Mouse (Mus musculus) hindbrain, embryonic 15.5 days (tissue): ENCODE data around the gene Atg7. TPM values are rescaled to one million over a fixed set of nuclear protein-coding genes. Genes with fewer than 3 reads are reported as not detected.

Source experiments
- ATAC-seq: fragments of 200-750 bp; cut with Nextera tagmentation; 2 replicates; pipeline ENCODE4 v1.8.0; 2017; ENCODE audit warnings: low read depth, moderate number of reproducible peaks, moderate TSS enrichment; ENCODE audit not compliant: low FRiP score
- H3K27ac ChIP-seq: fragments of 300-500 bp; sonication (generic); replicated peaks from 2 replicates; pipeline ENCODE4 v1.5.1; 2015; ENCODE audit warnings: mild to moderate bottlenecking, inconsistent platforms
- H3K27me3 ChIP-seq: fragments of 300-500 bp; sonication (generic); 2 replicates; pipeline ENCODE4 v1.6.1; 2015; ENCODE audit warnings: control low read depth, inconsistent platforms
- H3K36me3 ChIP-seq: fragments of 300-500 bp; sonication (generic); 2 replicates; pipeline ENCODE4 v1.6.1; 2015; ENCODE audit warnings: control low read depth, inconsistent platforms
- H3K4me1 ChIP-seq: fragments of 300-500 bp; sonication (generic); replicated peaks from 2 replicates; pipeline ENCODE4 v1.6.1; 2015; ENCODE audit warnings: control low read depth, inconsistent platforms
- H3K4me2 ChIP-seq: fragments of 300-500 bp; sonication (generic); 2 replicates; pipeline ENCODE4 v1.6.1; 2015; ENCODE audit warnings: moderate library complexity, mild to moderate bottlenecking, inconsistent platforms
- H3K4me3 ChIP-seq: fragments of 300-500 bp; sonication (generic); 2 replicates; pipeline ENCODE4 v1.5.1; 2015; ENCODE audit warnings: mild to moderate bottlenecking, inconsistent platforms
- H3K9ac ChIP-seq: fragments of 300-500 bp; sonication (generic); 2 replicates; pipeline ENCODE4 v1.6.1; 2015; ENCODE audit warnings: inconsistent platforms
- H3K9me3 ChIP-seq: fragments of 300-500 bp; sonication (generic); 2 replicates; pipeline ENCODE4 v1.6.1; 2016; ENCODE audit warnings: control low read depth, inconsistent platforms
- WGBS: fragments of 180-500 bp; shearing (Covaris S2); methylation state at CpG from one replicate; pipeline ENCODE4 v1.1.7; 2015; 5-methylcytosine and 5-hydroxymethylcytosine counted together
- polyA plus RNA-seq: library from polyadenylated mRNA; unstranded; fragments of >200 nt; fragmentation: Nextera tagmentation; extraction: Ambion mirVana; gene quantifications from 2 replicates; pipeline ENCODE4 v1.2.1, GENCODE M21; 2015

The Atg7 gene
- polyA plus RNA-seq, 1 experiment from 2014 or later, result 19.9 TPM

- Histone ChIP-seq H3K4me2 (no peak overlapping the region), H3K9me3 (no peaks in the 10 kb centered on the region), H3K4me1 (no peaks in the 10 kb centered on the region), H3K27me3 (no peaks in the 10 kb centered on the region), H3K36me3 (no peaks in the 10 kb centered on the region), H3K9ac (no peak overlapping the region), H3K27ac (no peak overlapping the region), H3K4me3 (no peak overlapping the region)
- 75% methylated on average over 4 of the region's 4 CpGs for WGBS
- no peak for ATAC-seq
Observed at GRCm38 (mm10) chr6:114659278-114659991, 16.5 kb downstream of the Atg7 start.

- no peak overlapping the region for H3K27ac ChIP-seq
- WGBS, result 72% methylated on average over 5 of the region's 5 CpGs
Observed at GRCm38 (mm10) chr6:114659992-114660800, 17.3 kb downstream of the Atg7 start.

GRCm38 (mm10) chr6:114663707-114664106 is 20.8 kb downstream of the Atg7 start:
- Histone ChIP-seq H3K4me2 (no peak overlapping the region), H3K27ac (no peak overlapping the region), H3K9me3 (no peaks in the 10 kb centered on the region), H3K9ac (no peak overlapping the region), H3K27me3 (no peaks in the 10 kb centered on the region), H3K4me1 (no peaks in the 10 kb centered on the region), H3K36me3 (no peaks in the 10 kb centered on the region), H3K4me3 (no peak overlapping the region)
- ATAC-seq, result no peak
- 84% methylated on average over 2 of the region's 2 CpGs for WGBS

More at GRCm38 (mm10) chr6:114659992-114660800, 17.3 kb downstream of the Atg7 start:
- Histone ChIP-seq H3K4me1 (no peaks in the 10 kb centered on the region), H3K4me3 (no peak overlapping the region), H3K27me3 (no peaks in the 10 kb centered on the region), H3K9ac (no peak overlapping the region), H3K9me3 (no peaks in the 10 kb centered on the region), H3K4me2 (no peak overlapping the region), H3K36me3 (no peaks in the 10 kb centered on the region)
- ATAC-seq, result no peak

DNA sequence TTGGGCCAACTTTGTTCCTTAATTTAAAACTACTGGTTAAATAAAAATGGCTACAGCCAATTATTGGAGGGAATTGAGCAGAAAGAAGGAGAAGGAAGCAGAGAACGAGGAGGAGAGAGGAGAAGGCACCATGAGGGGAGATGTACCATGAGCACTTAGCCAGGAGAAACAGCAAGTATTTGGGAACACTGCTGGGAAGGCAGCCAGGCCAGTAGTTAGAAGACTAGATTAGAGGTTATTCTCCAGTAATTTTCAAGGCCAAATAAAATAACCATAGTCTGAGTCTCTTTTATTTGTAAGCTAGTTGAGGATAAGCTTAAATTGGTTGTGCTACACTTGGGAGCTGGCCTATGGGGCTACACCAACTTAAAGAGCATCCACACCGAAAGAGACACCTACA is 21.8 kb downstream of the Atg7 start:
- Histone ChIP-seq H3K4me3 (no peak overlapping the region), H3K9me3 (no peaks in the 10 kb centered on the region), H3K4me2 (no peak overlapping the region), H3K27me3 (no peaks in the 10 kb centered on the region), H3K36me3 (no peaks in the 10 kb centered on the region), H3K4me1 (no peaks in the 10 kb centered on the region), H3K27ac (no peak overlapping the region), H3K9ac (no peak overlapping the region)
- 80% methylated on average over 2 of the region's 2 CpGs for WGBS
- no peak for ATAC-seq

- Histone ChIP-seq H3K27ac (no peak overlapping the region), H3K4me2 (no peak overlapping the region), H3K9me3 (no peaks in the 10 kb centered on the region), H3K4me3 (no peak overlapping the region), H3K4me1 (no peaks in the 10 kb centered on the region), H3K9ac (no peak overlapping the region), H3K27me3 (no peaks in the 10 kb centered on the region), H3K36me3 (no peaks in the 10 kb centered on the region)
- no peak for ATAC-seq
- 95% methylated on average over 6 of the region's 6 CpGs for WGBS
Observed at GRCm38 (mm10) chr6:114667518-114667917, 24.6 kb downstream of the Atg7 start.

- no peak overlapping the region for H3K9ac ChIP-seq
- H3K27me3 ChIP-seq, result no peaks in the 10 kb centered on the region
- H3K27ac ChIP-seq, result no peak overlapping the region
- no peaks in the 10 kb centered on the region for H3K9me3 ChIP-seq
- ATAC-seq, result no peak
- H3K36me3 ChIP-seq, result no peaks in the 10 kb centered on the region
- no peaks in the 10 kb centered on the region for H3K4me1 ChIP-seq
- H3K4me2 ChIP-seq, result no peak overlapping the region
- H3K4me3 ChIP-seq, result no peak overlapping the region
Observed at GRCm38 (mm10) chr6:114674771-114675170, 31.9 kb downstream of the Atg7 start.

GRCm38 (mm10) chr6:114676091-114676490 is 33.2 kb downstream of the Atg7 start:
- Histone ChIP-seq H3K4me3 (no peak overlapping the region), H3K9ac (no peak overlapping the region), H3K9me3 (no peaks in the 10 kb centered on the region), H3K4me1 (no peaks in the 10 kb centered on the region), H3K27me3 (no peaks in the 10 kb centered on the region), H3K36me3 (no peaks in the 10 kb centered on the region), H3K27ac (no peak overlapping the region), H3K4me2 (no peak overlapping the region)
- no peak for ATAC-seq
- WGBS, result 58% methylated on average over 5 of the region's 5 CpGs

DNA sequence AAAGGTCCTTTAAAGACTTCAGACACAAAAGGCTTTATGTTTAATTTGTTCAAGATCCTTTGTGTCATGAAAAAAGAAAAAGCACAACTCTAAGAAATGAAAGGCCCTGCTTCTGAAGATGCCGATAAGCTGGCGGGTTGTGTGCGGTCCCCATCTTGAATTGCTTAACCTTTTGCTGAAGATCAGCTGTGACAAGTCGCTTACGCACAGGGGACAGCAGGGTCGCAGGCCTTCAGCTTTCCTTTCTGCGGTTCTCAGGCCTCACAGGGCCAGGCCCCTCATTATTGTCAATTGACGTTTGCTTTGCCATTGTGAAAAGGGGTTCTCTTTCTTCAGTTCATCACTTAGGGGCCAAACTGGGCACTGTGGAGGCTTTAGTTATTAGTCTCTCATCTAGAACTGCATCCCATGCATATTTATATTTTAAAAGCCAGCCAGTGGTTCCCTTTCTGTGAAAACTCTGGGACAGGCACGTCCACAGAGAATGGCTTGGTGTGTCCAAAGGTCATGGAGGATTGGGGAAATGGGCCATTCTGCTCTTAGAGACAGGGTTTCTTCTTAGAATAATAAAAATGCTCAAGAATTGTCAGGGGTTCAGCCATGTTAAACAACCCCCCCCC is 39.3 kb downstream of the Atg7 start:
- ATAC-seq, result no peak
- H3K27ac ChIP-seq, result no peak overlapping the region
- 31% methylated on average over 9 of the region's 9 CpGs for WGBS
- H3K9ac ChIP-seq, result no peak overlapping the region
- no peak overlapping the region for H3K4me2 ChIP-seq
- H3K27me3 ChIP-seq, result no peaks in the 10 kb centered on the region
- no peaks in the 10 kb centered on the region for H3K4me1 ChIP-seq
- no peaks in the 10 kb centered on the region for H3K9me3 ChIP-seq
- H3K4me3 ChIP-seq, result no peak overlapping the region
- H3K36me3 ChIP-seq, result no peaks in the 10 kb centered on the region

DNA sequence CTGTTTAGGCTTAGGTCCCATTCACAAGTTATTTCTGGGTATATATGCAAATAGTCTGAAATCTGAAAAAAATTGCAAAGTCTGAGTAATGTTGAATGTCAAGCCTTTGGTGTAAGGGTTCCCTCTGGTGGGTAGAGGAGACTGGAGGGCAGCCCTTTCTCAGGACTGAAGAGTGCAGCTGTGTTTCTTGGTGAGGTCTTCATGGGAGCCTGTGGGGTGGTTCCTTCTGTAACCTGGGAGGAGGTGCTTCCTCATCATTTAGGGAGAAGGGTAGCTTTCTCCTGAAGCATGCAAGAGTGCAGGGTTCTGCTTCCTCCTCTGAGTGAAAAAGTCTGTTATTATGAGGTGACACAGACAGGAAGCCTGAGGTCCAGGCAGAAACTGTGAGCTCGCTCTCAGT is 40.8 kb downstream of the Atg7 start:
- H3K9me3 ChIP-seq, result no peaks in the 10 kb centered on the region
- H3K27ac ChIP-seq, result no peak overlapping the region
- 82% methylated on average over 1 of the region's 1 CpGs for WGBS
- H3K9ac ChIP-seq, result no peak overlapping the region
- no peak overlapping the region for H3K4me2 ChIP-seq
- ATAC-seq, result no peak
- no peaks in the 10 kb centered on the region for H3K36me3 ChIP-seq
- no peaks in the 10 kb centered on the region for H3K4me1 ChIP-seq
- no peak overlapping the region for H3K4me3 ChIP-seq
- H3K27me3 ChIP-seq, result no peaks in the 10 kb centered on the region

DNA sequence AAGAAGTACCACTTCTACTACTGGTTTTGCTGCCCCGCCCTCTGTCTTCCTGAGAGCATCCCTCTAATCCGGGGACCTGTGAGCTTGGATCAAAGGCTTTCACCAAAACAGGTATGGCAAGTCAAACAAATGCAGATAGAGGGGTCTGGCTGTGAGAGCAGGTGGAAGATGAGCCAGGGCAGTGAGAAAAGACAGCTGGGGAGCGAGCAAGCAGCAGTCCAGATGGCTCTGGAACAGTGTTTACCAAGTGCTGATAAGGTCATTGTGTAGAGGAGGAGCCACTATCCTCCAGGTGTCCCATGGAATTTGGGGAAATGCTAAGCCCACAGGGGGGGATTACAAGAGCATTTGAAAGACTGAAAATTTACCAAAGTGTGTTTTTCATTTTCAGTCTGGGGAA is 41.5 kb downstream of the Atg7 start:
- Histone ChIP-seq H3K4me2 (no peak overlapping the region), H3K36me3 (no peaks in the 10 kb centered on the region), H3K4me3 (no peak overlapping the region), H3K27me3 (no peaks in the 10 kb centered on the region), H3K27ac (no peak overlapping the region), H3K9ac (no peak overlapping the region), H3K4me1 (no peaks in the 10 kb centered on the region), H3K9me3 (no peaks in the 10 kb centered on the region)
- 58% methylated on average over 3 of the region's 3 CpGs for WGBS
- ATAC-seq, result no peak

DNA sequence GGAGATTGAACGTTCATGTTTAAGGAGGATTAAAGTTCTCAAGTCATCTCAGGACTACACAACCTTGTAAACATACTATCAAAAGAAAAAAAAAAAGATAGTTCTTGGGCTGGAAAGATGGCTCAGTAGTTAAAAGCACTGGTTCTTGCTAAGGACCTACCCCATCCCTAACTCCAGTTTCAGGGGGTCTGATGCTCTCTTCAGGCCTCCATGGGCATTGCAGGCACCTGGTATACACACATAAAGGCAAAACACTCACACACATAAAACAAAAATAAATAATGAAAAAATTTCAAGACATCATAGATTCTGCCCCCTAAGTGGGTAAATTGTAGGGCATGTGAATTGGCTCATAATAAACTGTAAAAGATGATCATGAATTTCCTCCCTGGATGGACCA is 42.5 kb downstream of the Atg7 start:
- WGBS, result 85% methylated on average over 1 of the region's 1 CpGs
- ATAC-seq, result no peak
- H3K27ac ChIP-seq, result no peak overlapping the region
- no peaks in the 10 kb centered on the region for H3K27me3 ChIP-seq
- H3K36me3 ChIP-seq, result no peaks in the 10 kb centered on the region
- no peak overlapping the region for H3K4me2 ChIP-seq
- H3K4me3 ChIP-seq, result no peak overlapping the region
- no peak overlapping the region for H3K9ac ChIP-seq
- peaks cover 3% of the 10 kb centered on the region; the same call in 1 of the 2 replicates for H3K4me1 ChIP-seq
- no peaks in the 10 kb centered on the region for H3K9me3 ChIP-seq

DNA sequence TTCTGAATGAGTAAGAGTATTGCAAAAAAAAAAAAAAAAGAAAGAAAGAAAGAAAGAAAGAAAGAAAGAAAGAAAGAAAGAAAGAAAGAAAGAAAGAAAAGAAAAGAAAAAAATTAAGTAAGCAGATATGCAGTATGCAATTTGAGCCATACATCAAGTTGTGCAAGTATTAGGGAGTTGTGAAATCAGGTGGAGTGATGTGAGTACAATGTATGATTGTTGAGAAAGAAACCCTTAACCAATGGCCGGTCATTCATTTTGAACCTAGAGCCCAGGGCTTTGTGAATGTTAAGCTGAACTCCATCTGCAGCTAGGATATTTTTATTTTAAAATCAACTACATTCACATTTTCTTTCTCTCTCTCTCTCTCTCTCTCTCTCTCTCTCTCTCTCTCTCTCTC is 44.1 kb downstream of the Atg7 start:
- H3K4me2 ChIP-seq, result no peak overlapping the region
- no peak for ATAC-seq
- no peak overlapping the region for H3K9ac ChIP-seq
- no peak overlapping the region for H3K4me3 ChIP-seq
- no peaks in the 10 kb centered on the region for H3K36me3 ChIP-seq
- no peaks in the 10 kb centered on the region for H3K9me3 ChIP-seq
- peaks cover 15% of the 10 kb centered on the region; the same call in 1 of the 2 replicates for H3K4me1 ChIP-seq
- no peak overlapping the region for H3K27ac ChIP-seq
- 94% methylated on average over 1 of the region's 1 CpGs for WGBS
- H3K27me3 ChIP-seq, result no peaks in the 10 kb centered on the region
